Mouse (Mus musculus) cortical plate, adult 2 months (tissue): Measurements from ENCODE around the gene Celf1. TPM values are rescaled to one million over a fixed set of nuclear protein-coding genes. Genes with fewer than 3 reads are reported as not detected.

Experiments used
- H3K27ac ChIP-seq: fragments of 200-500 bp; 2 replicates; pipeline ENCODE4 v1.5.1; 2012; ENCODE audit warnings: low read length, control low read depth, inconsistent platforms; ENCODE audit not compliant: insufficient read depth
- H3K4me1 ChIP-seq: fragments of 200-500 bp; 2 replicates; pipeline ENCODE4 v1.6.1; 2011; ENCODE audit warnings: low read length; ENCODE audit not compliant: control insufficient read depth, insufficient read depth
- H3K4me3 ChIP-seq: fragments of 200-500 bp; 2 replicates; pipeline ENCODE4 v1.5.1; 2011; ENCODE audit warnings: mild to moderate bottlenecking, low read length, control low read depth; ENCODE audit not compliant: insufficient read depth
- CTCF ChIP-seq: fragments of 200-500 bp; IDR thresholded peaks from 2 replicates; pipeline ENCODE4 v1.5.1; 2011; ENCODE audit warnings: mild to moderate bottlenecking, control low read depth, low read length; ENCODE audit not compliant: insufficient read depth; ENCODE audit errors: extremely low read depth
- POLR2A ChIP-seq: fragments of 200-500 bp; IDR thresholded peaks from 2 replicates; pipeline ENCODE4 v1.6.1; 2011; ENCODE audit warnings: mild to moderate bottlenecking, low read length, control low read depth; ENCODE audit not compliant: insufficient read depth; ENCODE audit errors: extremely low read depth
- polyA plus RNA-seq: library from polyadenylated mRNA; depleted of rRNA; stranded (reverse); fragments of >200 nt; gene quantifications from 2 replicates; pipeline ENCODE4 v1.2.3, GENCODE M21; 2012

Gene Celf1
- polyA plus RNA-seq, 1 experiment, result 107 TPM

GRCm38 (mm10) chr2:90913671-90914070, 26.5 kb upstream of the Celf1 start:
- TF ChIP-seq CTCF, result no peak
- TF ChIP-seq POLR2A, result no peak
- peaks cover 5% of the 10 kb centered on the region for H3K4me1 ChIP-seq
- no peak overlapping the region for H3K27ac ChIP-seq
- H3K4me3 ChIP-seq, result no peak overlapping the region

- Histone ChIP-seq H3K27ac (peak overlapping the region; percentile 1; the same call in 1 of the 2 replicates), H3K4me1 (peaks cover 5% of the 10 kb centered on the region)
- TF ChIP-seq POLR2A, result 0 out of 2 replicates have a peak, but pooled peaks have one; percentile 27
- TF ChIP-seq CTCF, result no peak
Measured at GRCm38 (mm10) chr2:90915516-90915915, 24.7 kb upstream of the Celf1 start.

GRCm38 (mm10) chr2:90916560-90917232, 23.5 kb upstream of the Celf1 start:
- peaks cover 5% of the 10 kb centered on the region for H3K4me1 ChIP-seq
- peak overlapping the region; percentile 97 for H3K27ac ChIP-seq
- H3K4me3 ChIP-seq, result peak overlapping the region; percentile 69
- TF ChIP-seq CTCF (no peak), POLR2A (no peak)

More at GRCm38 (mm10) chr2:90915516-90915915, 24.7 kb upstream of the Celf1 start:
- no peak overlapping the region; the same call in 1 of the 2 replicates for H3K4me3 ChIP-seq

- TF ChIP-seq POLR2A (no peak), CTCF (no peak)
- Histone ChIP-seq H3K4me1 (peaks cover 5% of the 10 kb centered on the region), H3K27ac (peak overlapping the region; percentile 97), H3K4me3 (peak overlapping the region; percentile 69)
Measured at GRCm38 (mm10) chr2:90917233-90917998, 22.8 kb upstream of the Celf1 start.

- TF ChIP-seq POLR2A, result 0 out of 2 replicates have a peak, but pooled peaks have one; percentile 23
- TF ChIP-seq CTCF, result no peak
- Histone ChIP-seq H3K4me3 (peak overlapping the region; percentile 69), H3K4me1 (peaks cover 5% of the 10 kb centered on the region), H3K27ac (peak overlapping the region; percentile 97)
Measured at GRCm38 (mm10) chr2:90917999-90918698, 22.0 kb upstream of the Celf1 start.

GRCm38 (mm10) chr2:90921178-90921577, 19.0 kb upstream of the Celf1 start:
- Histone ChIP-seq H3K4me1 (0 out of 2 replicates have a peak, but pooled peaks cover 2% of the 10 kb centered on the region), H3K4me3 (no peak overlapping the region), H3K27ac (no peak overlapping the region)
- TF ChIP-seq POLR2A (no peak), CTCF (no peak)

GRCm38 (mm10) chr2:90922636-90923035, 17.5 kb upstream of the Celf1 start:
- no peak overlapping the region for H3K4me3 ChIP-seq
- TF ChIP-seq POLR2A, result no peak
- no peak for TF ChIP-seq CTCF
- no peaks in the 10 kb centered on the region for H3K4me1 ChIP-seq
- no peak overlapping the region for H3K27ac ChIP-seq

- no peaks in the 10 kb centered on the region for H3K4me1 ChIP-seq
Measured at GRCm38 (mm10) chr2:90928566-90928965, 11.6 kb upstream of the Celf1 start.

GRCm38 (mm10) chr2:90931829-90932228, 8.4 kb upstream of the Celf1 start:
- no peak for TF ChIP-seq CTCF
- TF ChIP-seq POLR2A, result no peak
- Histone ChIP-seq H3K4me3 (no peak overlapping the region), H3K4me1 (no peaks in the 10 kb centered on the region)

More at GRCm38 (mm10) chr2:90928566-90928965, 11.6 kb upstream of the Celf1 start:
- no peak for TF ChIP-seq POLR2A
- TF ChIP-seq CTCF, result no peak
- H3K4me3 ChIP-seq, result no peak overlapping the region
- H3K27ac ChIP-seq, result no peak overlapping the region

More at GRCm38 (mm10) chr2:90931829-90932228, 8.4 kb upstream of the Celf1 start:
- no peak overlapping the region for H3K27ac ChIP-seq
